Mouse (Mus musculus) kidney, adult 9 months (tissue): ENCODE results near the gene Eea1.
"Not testable (repeated sequence)": the region's sequence is repeated elsewhere in the genome, so short reads cannot be mapped to it uniquely, and the experiment has no call there.

ENCODE experiments used
- DNase-seq: peaks from one replicate; pipeline ENCODE4 v3.0.0; 2022

Eea1 gene

GRCm38 (mm10) chr10:96075880-96076279 lies 135.4 kb downstream of the Eea1 start:
- DNase-seq = no peak

- no peak for DNase-seq
Observed at GRCm38 (mm10) chr10:96076461-96076860, 136.0 kb downstream of the Eea1 start.

DNA sequence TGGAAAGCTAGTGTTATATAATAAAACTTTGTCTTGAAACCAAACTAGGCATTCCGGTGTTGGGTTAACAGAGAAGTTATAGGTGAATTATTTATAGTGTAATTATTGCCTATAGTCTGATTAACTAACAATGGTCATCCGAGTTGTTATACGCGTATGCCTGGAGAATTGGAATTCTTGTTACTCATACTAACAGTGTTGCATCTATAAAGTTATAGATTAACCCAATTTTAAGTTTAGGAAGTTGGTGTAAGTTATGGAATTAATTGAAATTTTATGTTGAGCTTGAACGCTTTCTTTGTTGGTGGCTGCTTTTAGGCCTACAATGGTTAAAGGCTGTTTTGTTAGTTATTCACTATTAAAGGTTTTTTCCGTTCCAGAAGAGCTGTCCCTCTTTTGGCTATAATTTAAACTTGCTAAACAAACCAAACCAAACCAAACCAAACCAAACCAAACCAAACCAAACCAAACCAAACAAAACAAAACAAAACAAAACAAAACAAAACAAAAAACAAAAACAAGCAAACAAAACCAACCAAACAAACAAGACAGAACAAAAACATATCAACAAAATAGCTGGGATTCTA lies 137.1 kb downstream of the Eea1 start:
- not testable (repeated sequence) for DNase-seq

DNA sequence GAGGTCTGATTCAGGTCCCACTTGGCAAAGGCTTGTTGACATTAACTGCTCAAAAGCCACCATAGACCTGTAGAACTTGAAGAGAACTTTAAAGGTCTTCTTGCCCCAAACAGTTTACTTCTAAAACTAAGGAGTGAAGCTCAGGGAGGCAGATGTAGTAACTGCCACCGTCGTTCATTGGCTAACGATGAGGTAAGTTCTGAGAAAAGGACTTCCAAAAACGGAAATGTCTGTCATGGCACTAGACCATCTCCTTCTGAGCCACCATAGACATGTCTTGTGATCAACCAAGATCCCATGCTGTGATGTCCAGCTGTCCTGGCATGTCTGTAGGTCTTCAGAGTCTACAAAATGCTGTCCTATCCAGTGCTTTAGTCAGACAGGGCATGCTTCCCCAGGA lies 139.4 kb downstream of the Eea1 start:
- no peak for DNase-seq

GRCm38 (mm10) chr10:96080440-96081381 lies 140.3 kb downstream of the Eea1 start:
- DNase-seq = peak; percentile 20

GRCm38 (mm10) chr10:96082203-96082602 lies 141.8 kb downstream of the Eea1 start:
- DNase-seq = no peak

GRCm38 (mm10) chr10:96089744-96090143 lies 149.3 kb downstream of the Eea1 start:
- DNase-seq = no peak

DNA sequence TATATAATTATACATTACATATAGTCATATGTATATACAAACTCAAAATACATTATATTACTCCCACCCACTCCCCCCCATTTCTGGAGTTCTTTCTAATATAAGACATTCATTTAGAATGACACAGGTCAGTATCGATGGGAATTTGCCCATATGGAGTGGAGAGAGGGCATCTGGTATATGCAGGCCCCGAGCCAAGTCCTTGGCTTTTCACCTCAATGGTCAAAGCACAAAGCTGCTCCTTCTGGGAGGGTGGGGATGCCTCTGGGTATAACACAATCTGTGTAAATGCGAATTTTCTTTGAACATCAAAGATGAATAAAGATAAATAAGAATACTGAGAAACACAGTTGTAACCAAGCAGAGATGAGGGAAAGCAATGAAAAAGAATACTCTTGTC lies 149.9 kb downstream of the Eea1 start:
- DNase-seq = no peak

GRCm38 (mm10) chr10:96093890-96094531 lies 153.6 kb downstream of the Eea1 start:
- DNase-seq = no peak

- DNase-seq = no peak
Observed at GRCm38 (mm10) chr10:96094559-96094958, 154.1 kb downstream of the Eea1 start.
